Mouse (Mus musculus) hematopoietic stem cell, adult 5-6 weeks (primary cell): ENCODE measurements around the gene Edc4. TPM values are rescaled to one million over a fixed set of nuclear protein-coding genes. Genes with fewer than 3 reads are reported as not detected.
"Not testable (repeated sequence)": the region's sequence is repeated elsewhere in the genome, so short reads cannot be mapped to it uniquely, and the experiment has no call there.

Source experiments
- ATAC-seq, 2 experiments: fragments of 125-278 bp in 1 of 2; replicated peaks in 1 of 2; 2 replicates each; pipeline ENCODE4 v1.8.0; 2016 to 2017; ENCODE audit warnings: inconsistent platforms in 2 of 2, mild to moderate bottlenecking in 2 of 2, moderate number of reproducible peaks in 2 of 2, low read depth in 1 of 2, moderate TSS enrichment in 1 of 2; ENCODE audit not compliant: low FRiP score in 2 of 2, poor library complexity in 2 of 2, severe bottlenecking in 2 of 2, insufficient read depth in 1 of 2, low TSS enrichment in 1 of 2
- total RNA-seq: library from RNA; stranded (forward); fragments of 172-1452, 232-1000 nt; gene quantifications from 2 replicates; pipeline ENCODE4 v1.2.3, GENCODE M21; 2017

Gene Edc4
- total RNA-seq, result 23.4 and 40.6 TPM in 2 replicates

GRCm38 (mm10) chr8:105880754-105881520 lies at the start of gene Edc4:
Gene Edc4 (plus strand): TSS chr8:105880881.
- ATAC-seq, result peak; percentile 79 to 94

GRCm38 (mm10) chr8:105833740-105834139 lies 46.9 kb upstream of the Edc4 start:
- not testable (repeated sequence) for ATAC-seq

GRCm38 (mm10) chr8:105835318-105835717 lies 45.4 kb upstream of the Edc4 start:
- peak; percentile 87 to 95 for ATAC-seq

GRCm38 (mm10) chr8:105836991-105837390 lies 43.7 kb upstream of the Edc4 start:
- no peak for ATAC-seq

- ATAC-seq, result no peak
Measured at GRCm38 (mm10) chr8:105839209-105839608, 41.5 kb upstream of the Edc4 start.

GRCm38 (mm10) chr8:105846678-105847077 lies 34.0 kb upstream of the Edc4 start:
- ATAC-seq, result peak; percentile 58 to 59

GRCm38 (mm10) chr8:105850014-105850413 lies 30.7 kb upstream of the Edc4 start:
- no peak for ATAC-seq

- no peak for ATAC-seq
Measured at GRCm38 (mm10) chr8:105850611-105851010, 30.1 kb upstream of the Edc4 start.

- peak; percentile 82 to 84 for ATAC-seq
Measured at GRCm38 (mm10) chr8:105851651-105852143, 29.0 kb upstream of the Edc4 start.

GRCm38 (mm10) chr8:105852146-105852729 lies 28.4 kb upstream of the Edc4 start:
- no peak for ATAC-seq

GRCm38 (mm10) chr8:105853178-105853577 lies 27.5 kb upstream of the Edc4 start, which contains the start of gene Cenpt:
Gene Cenpt (minus strand): TSS chr8:105853278.
- ATAC-seq, result no peak

- no peak for ATAC-seq
Measured at GRCm38 (mm10) chr8:105854303-105854702, 26.4 kb upstream of the Edc4 start.

GRCm38 (mm10) chr8:105854715-105855216 lies 25.9 kb upstream of the Edc4 start, which contains the start of gene Thap11:
Gene Thap11 (plus strand): TSS chr8:105855132.
- peak; percentile 77 to 84 for ATAC-seq

- ATAC-seq, result no peak
Measured at GRCm38 (mm10) chr8:105855248-105856167, 25.2 kb upstream of the Edc4 start.

- no peak for ATAC-seq
Measured at GRCm38 (mm10) chr8:105856168-105856835, 24.4 kb upstream of the Edc4 start.

- ATAC-seq, result no peak; a peak in 1 of 4 replicates
Measured at GRCm38 (mm10) chr8:105858495-105858894, 22.2 kb upstream of the Edc4 start.

- no peak for ATAC-seq
Measured at GRCm38 (mm10) chr8:105859314-105859713, 21.4 kb upstream of the Edc4 start.
